ENCODE assay signal across 21 mouse cellular contexts in the genomic region with DNA sequence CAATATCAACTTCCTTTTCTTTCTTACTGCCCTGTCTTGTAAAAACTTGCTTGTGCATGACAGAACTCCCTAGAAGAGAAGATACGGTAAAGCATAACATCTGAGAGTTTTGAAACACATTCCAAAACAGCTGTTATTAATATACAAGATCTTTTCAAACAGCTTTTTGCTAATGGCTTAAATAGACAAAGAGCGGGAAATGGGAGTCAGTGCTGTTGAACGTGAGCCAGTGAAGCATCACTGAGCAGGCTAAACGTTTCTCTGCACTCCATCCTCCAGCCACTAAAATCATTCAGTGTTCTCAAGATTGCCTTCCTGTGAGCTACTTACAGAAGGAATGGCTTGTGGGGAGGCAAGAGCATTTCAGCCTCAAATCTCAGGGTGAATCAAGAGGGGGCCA.
A peak's percentile ranks its signal among the peaks of the same experiment; 100 is the strongest.
DNase-seq lines count a peak whose midpoint lies in the region; ATAC-seq and TF ChIP-seq lines count a peak whose summit lies in the region.
"Had no signal": no experiment of that assay in that cellular context is flagged by ENCODE, and none has a peak within 500 bp of the region (broad histone marks: within the 10 kb centered on the region; RNA-seq: fewer than 3 reads in every experiment).

No protein-coding gene starts in this region.

- no peak overlapping the region for H3K4me3 ChIP-seq in heart, embryonic 11.5 days (ENCODE audit: low read depth, low read length)
- no peak overlapping the region for H3K4me3 ChIP-seq in kidney, embryonic 16.5 days (ENCODE audit: low read length)
- no peak overlapping the region for H3K4me3 ChIP-seq in lung, embryonic 16.5 days (ENCODE audit: low read length)
- H3K4me3 ChIP-seq in lung, adult 2 months (replicated peaks; ENCODE audit: extremely low read depth, low read depth, low read length) = no peak overlapping the region
- H3K4me3 ChIP-seq in stomach, embryonic 16.5 days (replicated peaks; ENCODE audit: low read length) = no peak overlapping the region
- H3K4me3 ChIP-seq in hindbrain, embryonic 13.5 days = no peak overlapping the region
- H3K4me3 ChIP-seq: embryonic facial prominence, embryonic 12.5 days; forebrain, embryonic 12.5 days; heart, embryonic 10.5 days; hindbrain, embryonic 12.5 days had no signal

- no peak for TF ChIP-seq CTCF in lung, adult 2 months (IDR thresholded peaks at IDR 0.05; ENCODE audit: insufficient read depth, low read length)

- ATAC-seq in heart, embryonic 11.5 days (replicated peaks; ENCODE audit: insufficient number of reproducible peaks, low FRiP score, low TSS enrichment) = no peak
- no peak for ATAC-seq in kidney, embryonic 16.5 days (ENCODE audit: low FRiP score, low TSS enrichment)
- 0 out of 2 replicates have a peak, but pooled peaks have one; percentile 43 for ATAC-seq in lung, embryonic 16.5 days (ENCODE audit: low read depth)
- ATAC-seq in stomach, embryonic 16.5 days (ENCODE audit: insufficient read depth, low FRiP score) = peak; percentile 21; the same call in 1 of the 2 replicates
- ATAC-seq in hindbrain, embryonic 13.5 days (ENCODE audit: low FRiP score) = no peak
- ATAC-seq: forebrain, embryonic 16.5 days had no signal

- TF ChIP-seq POLR2A in lung, adult 2 months (IDR thresholded peaks at IDR 0.05; ENCODE audit: borderline replicate concordance, extremely low read depth, low read depth, low read length) = no peak

- 87% methylated on average over 4 of the region's 4 CpGs for WGBS in heart, embryonic 11.5 days (ENCODE audit: insufficient replicate concordance)
- WGBS in kidney, embryonic 16.5 days = 45% methylated on average over 4 of the region's 4 CpGs
- WGBS in lung, embryonic 16.5 days = 49% methylated on average over 4 of the region's 4 CpGs
- 58% methylated on average over 4 of the region's 4 CpGs for WGBS in lung, adult 2 months
- 45% methylated on average over 4 of the region's 4 CpGs for WGBS in stomach, embryonic 16.5 days
- 86% methylated on average over 4 of the region's 4 CpGs for WGBS in hindbrain, embryonic 13.5 days

- no peak overlapping the region for H3K9ac ChIP-seq in heart, embryonic 11.5 days (ENCODE audit: low read depth, low read length)
- H3K9ac ChIP-seq in kidney, embryonic 16.5 days (replicated peaks; ENCODE audit: low read length) = no peak overlapping the region
- H3K9ac ChIP-seq in lung, embryonic 16.5 days (ENCODE audit: low read length) = no peak overlapping the region
- H3K9ac ChIP-seq in stomach, embryonic 16.5 days (ENCODE audit: low read length) = no peak overlapping the region
- no peak overlapping the region for H3K9ac ChIP-seq in hindbrain, embryonic 13.5 days
- H3K9ac ChIP-seq: embryonic facial prominence, embryonic 12.5 days; forebrain, embryonic 12.5 days; hindbrain, embryonic 12.5 days had no signal

- no peaks in the 10 kb centered on the region for H3K27me3 ChIP-seq in heart, embryonic 11.5 days (ENCODE audit: control insufficient read depth, insufficient read depth, low read length)
- no peaks in the 10 kb centered on the region for H3K27me3 ChIP-seq in kidney, embryonic 16.5 days (ENCODE audit: insufficient read depth, low read length)
- H3K27me3 ChIP-seq in lung, embryonic 16.5 days (ENCODE audit: control insufficient read depth, insufficient read depth, low read depth, low read length) = no peaks in the 10 kb centered on the region
- H3K27me3 ChIP-seq in stomach, embryonic 16.5 days (ENCODE audit: control insufficient read depth, insufficient read depth, low read length) = no peaks in the 10 kb centered on the region
- H3K27me3 ChIP-seq in hindbrain, embryonic 13.5 days = no peaks in the 10 kb centered on the region
- H3K27me3 ChIP-seq: embryonic facial prominence, embryonic 12.5 days; forebrain, embryonic 12.5 days; hindbrain, embryonic 12.5 days had no signal

- H3K4me2 ChIP-seq in heart, embryonic 11.5 days = no peak overlapping the region
- no peak overlapping the region for H3K4me2 ChIP-seq in kidney, embryonic 16.5 days (replicated peaks; ENCODE audit: low read depth, low read length)
- H3K4me2 ChIP-seq in lung, embryonic 16.5 days (ENCODE audit: low read depth, low read length) = no peak overlapping the region
- no peak overlapping the region for H3K4me2 ChIP-seq in stomach, embryonic 16.5 days (ENCODE audit: low read depth, low read length)
- H3K4me2 ChIP-seq in hindbrain, embryonic 13.5 days = no peak overlapping the region
- H3K4me2 ChIP-seq: embryonic facial prominence, embryonic 12.5 days; forebrain, embryonic 12.5 days; hindbrain, embryonic 12.5 days had no signal

- H3K4me1 ChIP-seq in heart, embryonic 11.5 days (ENCODE audit: control insufficient read depth, insufficient read depth, low read length) = no peaks in the 10 kb centered on the region
- 0 out of 2 replicates have a peak, but pooled peaks cover 2% of the 10 kb centered on the region for H3K4me1 ChIP-seq in kidney, embryonic 16.5 days (ENCODE audit: insufficient read depth, low read length)
- H3K4me1 ChIP-seq in lung, embryonic 16.5 days (replicated peaks; ENCODE audit: control insufficient read depth, insufficient read depth, low read length) = no peaks in the 10 kb centered on the region
- no peaks in the 10 kb centered on the region for H3K4me1 ChIP-seq in lung, adult 2 months (ENCODE audit: control insufficient read depth, insufficient read depth, low read length)
- H3K4me1 ChIP-seq in stomach, embryonic 16.5 days (ENCODE audit: control insufficient read depth, insufficient read depth, low read length) = no peaks in the 10 kb centered on the region
- H3K4me1 ChIP-seq in hindbrain, embryonic 13.5 days (replicated peaks) = no peaks in the 10 kb centered on the region
- H3K4me1 ChIP-seq: embryonic facial prominence, embryonic 12.5 days; forebrain, embryonic 12.5 days; heart, embryonic 10.5 days; hindbrain, embryonic 12.5 days had no signal

- H3K36me3 ChIP-seq in heart, embryonic 11.5 days (ENCODE audit: control insufficient read depth, insufficient read depth, low read length) = no peaks in the 10 kb centered on the region
- H3K36me3 ChIP-seq in kidney, embryonic 16.5 days (ENCODE audit: insufficient read depth, low read length) = no peaks in the 10 kb centered on the region
- no peaks in the 10 kb centered on the region for H3K36me3 ChIP-seq in lung, embryonic 16.5 days (ENCODE audit: control insufficient read depth, insufficient read depth, low read length)
- H3K36me3 ChIP-seq in stomach, embryonic 16.5 days (ENCODE audit: control insufficient read depth, insufficient read depth, low read length) = no peaks in the 10 kb centered on the region
- no peaks in the 10 kb centered on the region for H3K36me3 ChIP-seq in hindbrain, embryonic 13.5 days
- H3K36me3 ChIP-seq: embryonic facial prominence, embryonic 12.5 days; forebrain, embryonic 12.5 days; heart, embryonic 10.5 days; hindbrain, embryonic 12.5 days had no signal

- DNase-seq in heart, postnatal 10 days = peak; percentile 18 to 20
- DNase-seq in kidney, postnatal 4 days = peak; percentile 41 to 48
- DNase-seq in lung, adult 2 months = no peak
- DNase-seq: adrenal gland, postnatal 10 days; cerebellum, adult 11 months; cerebellum, adult 8-10 months; cerebellum, postnatal 14 days; embryo, embryonic 11 days; gastrocnemius, postnatal 10 days; heart, adult 18-20 months; heart, postnatal 36 days had no signal

- intact Hi-C loops in heart, postnatal 10 days (cut with DNase I) = no loop called here

- no peaks in the 10 kb centered on the region for H3K9me3 ChIP-seq in heart, embryonic 11.5 days (replicated peaks; ENCODE audit: control insufficient read depth, low read length)
- no peaks in the 10 kb centered on the region for H3K9me3 ChIP-seq in kidney, embryonic 16.5 days (ENCODE audit: low read length)
- H3K9me3 ChIP-seq in lung, embryonic 16.5 days (ENCODE audit: control insufficient read depth, low read length) = no peaks in the 10 kb centered on the region
- no peaks in the 10 kb centered on the region for H3K9me3 ChIP-seq in stomach, embryonic 16.5 days (replicated peaks; ENCODE audit: control insufficient read depth, low read length)
- no peaks in the 10 kb centered on the region for H3K9me3 ChIP-seq in hindbrain, embryonic 13.5 days
- H3K9me3 ChIP-seq: embryonic facial prominence, embryonic 12.5 days; forebrain, embryonic 12.5 days; heart, embryonic 10.5 days; hindbrain, embryonic 12.5 days had no signal

- no peak overlapping the region for H3K27ac ChIP-seq in heart, embryonic 11.5 days (ENCODE audit: low read depth, low read length)
- H3K27ac ChIP-seq in kidney, embryonic 16.5 days (ENCODE audit: low read length) = no peak overlapping the region
- no peak overlapping the region for H3K27ac ChIP-seq in lung, embryonic 16.5 days (ENCODE audit: low read length)
- no peak overlapping the region for H3K27ac ChIP-seq in stomach, embryonic 16.5 days (ENCODE audit: low read length)
- H3K27ac ChIP-seq in hindbrain, embryonic 13.5 days = no peak overlapping the region
- H3K27ac ChIP-seq: embryonic facial prominence, embryonic 12.5 days; forebrain, embryonic 12.5 days; heart, embryonic 10.5 days; hindbrain, embryonic 12.5 days had no signal

Comparison
In these comparisons a context has a peak if more than half of its experiments do, and no peak if none do; other contexts are left out.
1. ATAC-seq: peak in lung, embryonic 16.5 days (single experiment) and stomach, embryonic 16.5 days (single experiment); none in heart, embryonic 11.5 days (single experiment), kidney, embryonic 16.5 days (single experiment) and hindbrain, embryonic 13.5 days (single experiment).